Mouse (Mus musculus): ENCODE measurements at regions not wholly inside any gene's neighbourhood (a gene's known extent, or its start where the extent isn't known, plus 50 kb on each side); places are given as distances from the start of the nearest gene placed in this dataset.
"Not testable (repeated sequence)": the region's sequence is repeated elsewhere in the genome, so short reads cannot be mapped to it uniquely, and the experiment has no call there.

DNA sequence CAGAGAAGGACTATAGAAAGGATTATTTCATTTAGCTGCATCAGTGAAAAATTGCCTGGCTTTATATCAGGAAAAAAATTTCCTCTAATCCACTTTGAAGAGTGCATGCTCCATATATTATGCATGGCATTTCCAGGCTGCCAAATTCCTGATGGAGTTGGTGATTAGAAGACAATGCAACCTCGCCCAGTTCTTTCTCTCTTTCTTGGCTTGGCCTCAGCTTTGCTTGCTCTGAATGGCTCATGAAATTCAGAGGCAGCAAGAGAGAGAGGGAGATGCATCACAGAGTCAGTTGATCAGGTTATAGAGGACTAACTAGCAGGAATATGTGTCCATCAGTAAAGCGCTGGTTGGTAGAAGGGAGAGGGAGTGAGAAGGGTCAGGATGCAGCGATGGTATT, 335.6 kb upstream of the Igfbp7 start:
- WGBS = 71% methylated on average over 3 of the region's 3 CpGs
- H3K9ac ChIP-seq = no peak overlapping the region
- no peaks in the 10 kb centered on the region for H3K9me3 ChIP-seq
- no peaks in the 10 kb centered on the region for H3K36me3 ChIP-seq
- H3K4me2 ChIP-seq = no peak overlapping the region
- H3K27me3 ChIP-seq (replicated peaks) = no peaks in the 10 kb centered on the region
- H3K27ac ChIP-seq = no peak overlapping the region
- H3K4me3 ChIP-seq (replicated peaks) = no peak overlapping the region
- H3K4me1 ChIP-seq = no peaks in the 10 kb centered on the region
- ATAC-seq (ENCODE audit: insufficient read depth, low FRiP score, low read depth) = no peak

DNA sequence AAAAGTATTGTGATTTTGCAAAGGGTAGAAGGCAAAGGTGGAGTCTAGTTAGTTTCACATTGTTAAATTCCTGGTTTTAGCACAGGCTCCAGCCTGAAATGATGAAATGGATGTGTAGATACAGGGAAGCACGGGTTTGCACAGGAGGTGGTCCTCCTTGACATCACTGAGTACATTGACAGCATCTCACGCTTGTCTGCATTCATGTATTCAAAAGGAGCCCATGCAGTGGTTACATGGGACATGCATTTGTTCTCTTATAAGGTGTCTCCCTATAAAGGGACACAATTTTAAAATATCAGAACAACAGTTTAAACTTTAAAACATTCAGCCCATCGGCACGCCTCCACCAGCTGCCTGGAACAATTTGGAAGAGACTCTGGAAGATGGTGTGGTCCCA, 322.4 kb upstream of the Igfbp7 start:
- not testable (repeated sequence) for H3K4me2 ChIP-seq; ATAC-seq (ENCODE audit: insufficient read depth, low FRiP score, low read depth); H3K27me3 ChIP-seq (replicated peaks); H3K4me1 ChIP-seq; H3K36me3 ChIP-seq; H3K9me3 ChIP-seq; H3K27ac ChIP-seq; H3K4me3 ChIP-seq (replicated peaks); H3K9ac ChIP-seq
- 80% methylated on average over 4 of the region's 4 CpGs for WGBS

DNA sequence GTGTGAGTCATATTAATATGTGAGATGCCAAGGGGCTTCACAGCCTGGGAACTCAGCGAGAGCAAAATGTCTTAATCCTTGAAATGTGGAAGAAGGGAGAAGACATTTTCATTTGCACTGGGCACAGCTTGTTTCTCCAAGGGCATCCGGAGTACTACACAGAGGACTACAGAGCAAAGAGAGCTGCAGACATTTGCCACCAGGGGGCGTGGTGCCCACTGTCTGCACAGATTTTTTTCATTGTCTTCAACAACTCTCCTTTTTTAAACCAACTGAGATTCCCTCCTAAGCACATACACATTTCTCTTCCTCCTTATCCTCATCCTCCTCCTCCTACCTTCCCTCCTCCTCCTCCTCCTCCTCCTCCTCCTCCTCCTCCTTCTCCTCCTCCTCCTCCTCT, 273.8 kb upstream of the Igfbp7 start:
- H3K36me3 ChIP-seq = no peaks in the 10 kb centered on the region
- H3K4me2 ChIP-seq = no peak overlapping the region
- 72% methylated on average over 3 of the region's 3 CpGs for WGBS
- no peaks in the 10 kb centered on the region for H3K4me1 ChIP-seq
- no peak overlapping the region for H3K9ac ChIP-seq
- H3K4me3 ChIP-seq (replicated peaks) = no peak overlapping the region
- H3K27me3 ChIP-seq (replicated peaks) = no peaks in the 10 kb centered on the region
- no peak for ATAC-seq (ENCODE audit: insufficient read depth, low FRiP score, low read depth)
- H3K9me3 ChIP-seq = no peaks in the 10 kb centered on the region
- H3K27ac ChIP-seq = no peak overlapping the region

DNA sequence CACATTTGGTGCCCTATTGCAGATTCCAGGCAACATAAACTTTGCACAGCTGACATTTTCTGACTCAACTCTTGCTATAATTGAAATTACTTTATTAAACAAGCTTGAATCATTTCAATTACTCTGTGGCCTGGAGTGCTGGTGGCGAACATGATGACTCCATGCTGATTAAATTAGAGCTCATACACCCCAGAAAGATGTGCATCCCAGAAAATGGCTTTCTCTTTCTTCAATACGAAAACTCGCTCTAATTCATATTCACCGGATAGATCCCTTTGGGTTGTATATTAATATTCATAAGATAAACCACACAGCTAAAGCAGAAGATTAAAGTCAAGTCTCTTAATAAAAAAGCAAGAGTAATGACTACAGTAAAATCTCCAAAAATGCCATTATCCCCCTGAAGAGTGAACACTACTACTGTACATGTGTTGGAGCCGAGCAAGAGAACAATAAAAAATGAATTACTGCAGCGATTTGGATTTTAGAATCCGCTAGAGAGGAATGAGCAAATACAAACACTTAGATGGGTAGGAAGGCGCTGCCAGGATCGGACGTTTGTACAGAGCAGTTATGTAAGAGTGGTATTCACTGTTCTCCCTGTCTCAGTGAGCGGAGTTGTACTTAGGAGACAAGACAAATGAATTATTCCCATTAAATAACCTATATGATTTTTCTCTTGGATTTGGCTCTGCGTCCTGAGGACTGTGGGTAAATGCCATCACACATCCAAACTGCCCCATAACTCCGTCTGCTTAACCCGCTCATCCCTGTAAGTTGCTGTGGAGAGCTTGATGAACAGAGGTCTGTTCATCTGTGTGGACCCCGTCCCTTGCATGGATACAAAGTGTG, 264.5 kb upstream of the Igfbp7 start:
- no peak overlapping the region for H3K9ac ChIP-seq
- 79% methylated on average over 15 of the region's 15 CpGs for WGBS
- H3K9me3 ChIP-seq = no peaks in the 10 kb centered on the region
- H3K27me3 ChIP-seq (replicated peaks) = no peaks in the 10 kb centered on the region
- no peaks in the 10 kb centered on the region for H3K4me1 ChIP-seq
- no peak overlapping the region for H3K4me2 ChIP-seq
- no peaks in the 10 kb centered on the region for H3K36me3 ChIP-seq
- H3K4me3 ChIP-seq (replicated peaks) = no peak overlapping the region
- no peak overlapping the region for H3K27ac ChIP-seq
- ATAC-seq (ENCODE audit: insufficient read depth, low FRiP score, low read depth) = no peak

DNA sequence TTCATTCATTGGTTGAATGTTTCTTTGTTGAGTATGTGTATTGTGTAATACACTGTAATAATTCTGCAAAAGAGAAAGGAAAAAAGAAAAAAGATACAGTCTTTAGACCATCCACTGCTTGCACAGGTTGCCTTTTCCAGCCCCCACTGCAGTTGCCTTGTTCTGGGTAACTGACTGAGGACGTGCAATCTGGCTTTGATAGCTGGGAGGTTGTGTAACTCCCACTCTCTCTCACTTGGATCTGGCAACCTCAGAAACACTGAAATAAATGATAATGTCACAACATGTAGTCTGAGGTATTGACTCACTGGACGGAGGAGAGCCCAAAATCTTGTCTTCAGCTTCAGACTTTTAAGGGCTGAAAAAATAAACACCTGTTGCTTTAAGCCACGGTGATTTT, 255.3 kb upstream of the Igfbp7 start:
- Histone ChIP-seq H3K4me2 (no peak overlapping the region), H3K27me3 (replicated peaks) (no peaks in the 10 kb centered on the region), H3K9me3 (no peaks in the 10 kb centered on the region), H3K4me3 (replicated peaks) (no peak overlapping the region), H3K36me3 (no peaks in the 10 kb centered on the region), H3K27ac (no peak overlapping the region), H3K9ac (no peak overlapping the region), H3K4me1 (no peaks in the 10 kb centered on the region)
- ATAC-seq (ENCODE audit: insufficient read depth, low FRiP score, low read depth) = no peak
- WGBS = 60% methylated on average over 3 of the region's 3 CpGs

DNA sequence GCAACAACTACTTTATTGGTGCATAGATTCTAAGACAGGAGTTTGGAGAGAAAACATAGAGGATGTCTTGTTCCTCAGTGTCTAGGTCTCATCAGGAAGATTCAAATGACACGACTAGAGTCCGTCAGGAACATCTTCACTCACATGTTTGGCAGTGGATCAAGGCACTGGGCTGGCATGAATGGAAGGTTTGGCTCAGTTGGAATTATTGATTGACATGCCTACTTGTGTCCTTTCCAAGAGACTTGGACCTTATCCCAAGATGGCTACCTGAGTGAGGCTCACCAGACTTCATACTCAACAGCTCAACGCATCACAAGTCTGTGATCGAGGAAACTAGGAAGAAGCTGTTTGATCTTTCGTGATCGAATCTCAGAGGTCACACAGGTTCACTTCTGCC, 251.2 kb upstream of the Igfbp7 start:
- ATAC-seq (ENCODE audit: insufficient read depth, low FRiP score, low read depth) = no peak
- Histone ChIP-seq H3K4me1 (no peaks in the 10 kb centered on the region), H3K9ac (no peak overlapping the region), H3K9me3 (no peaks in the 10 kb centered on the region), H3K27ac (no peak overlapping the region), H3K27me3 (replicated peaks) (no peaks in the 10 kb centered on the region), H3K36me3 (no peaks in the 10 kb centered on the region), H3K4me3 (replicated peaks) (no peak overlapping the region), H3K4me2 (no peak overlapping the region)
- 89% methylated on average over 6 of the region's 6 CpGs for WGBS

DNA sequence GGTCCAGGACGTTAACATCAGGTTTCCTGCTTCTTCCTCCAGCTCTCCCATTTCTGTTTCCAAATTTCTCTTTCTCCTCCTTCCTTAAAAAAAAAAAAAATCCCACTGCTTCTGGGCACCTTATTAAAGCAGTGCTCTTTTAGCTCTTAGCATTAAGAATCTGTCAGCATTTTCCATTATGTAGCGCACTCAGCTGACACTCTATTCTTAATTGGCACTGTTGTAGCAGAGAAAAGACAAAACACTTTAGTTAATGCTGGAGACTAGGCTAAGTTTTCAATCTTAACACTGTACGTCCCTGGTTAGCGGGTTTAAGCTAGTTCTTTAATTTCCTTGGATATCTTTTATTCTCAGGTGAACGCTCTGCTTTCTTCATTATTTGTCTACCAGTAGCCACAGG, 236.8 kb upstream of the Igfbp7 start:
- Histone ChIP-seq H3K9ac (no peak overlapping the region), H3K4me3 (replicated peaks) (no peak overlapping the region), H3K36me3 (no peaks in the 10 kb centered on the region), H3K27me3 (replicated peaks) (no peaks in the 10 kb centered on the region), H3K9me3 (no peaks in the 10 kb centered on the region), H3K27ac (no peak overlapping the region), H3K4me2 (no peak overlapping the region), H3K4me1 (no peaks in the 10 kb centered on the region)
- no peak for ATAC-seq (ENCODE audit: insufficient read depth, low FRiP score, low read depth)
- WGBS = 89% methylated on average over 5 of the region's 5 CpGs

DNA sequence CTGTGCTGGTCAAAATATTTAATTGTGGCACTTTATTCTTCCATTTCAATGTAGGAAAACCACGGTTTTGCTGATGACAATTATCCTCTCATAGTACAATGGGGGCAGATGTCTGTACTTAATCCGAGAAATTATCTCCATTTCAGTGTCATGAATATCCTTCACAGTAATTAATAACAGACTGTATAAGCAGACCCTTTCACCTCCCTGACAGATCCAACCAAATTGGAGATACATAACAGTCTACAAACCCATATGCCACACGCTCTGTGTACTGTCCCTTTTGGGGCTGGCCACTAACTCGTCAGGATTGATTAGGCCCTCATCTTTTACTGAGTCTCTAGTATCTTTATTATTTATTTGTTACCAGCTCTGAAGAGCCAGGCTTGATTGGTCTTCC, 212.6 kb upstream of the Igfbp7 start:
- Histone ChIP-seq H3K27ac (no peak overlapping the region), H3K4me2 (no peak overlapping the region), H3K4me1 (no peaks in the 10 kb centered on the region), H3K9ac (no peak overlapping the region), H3K9me3 (no peaks in the 10 kb centered on the region), H3K36me3 (no peaks in the 10 kb centered on the region), H3K4me3 (replicated peaks) (no peak overlapping the region), H3K27me3 (replicated peaks) (no peaks in the 10 kb centered on the region)
- 69% methylated on average over 4 of the region's 4 CpGs for WGBS
- ATAC-seq (ENCODE audit: insufficient read depth, low FRiP score, low read depth) = no peak

DNA sequence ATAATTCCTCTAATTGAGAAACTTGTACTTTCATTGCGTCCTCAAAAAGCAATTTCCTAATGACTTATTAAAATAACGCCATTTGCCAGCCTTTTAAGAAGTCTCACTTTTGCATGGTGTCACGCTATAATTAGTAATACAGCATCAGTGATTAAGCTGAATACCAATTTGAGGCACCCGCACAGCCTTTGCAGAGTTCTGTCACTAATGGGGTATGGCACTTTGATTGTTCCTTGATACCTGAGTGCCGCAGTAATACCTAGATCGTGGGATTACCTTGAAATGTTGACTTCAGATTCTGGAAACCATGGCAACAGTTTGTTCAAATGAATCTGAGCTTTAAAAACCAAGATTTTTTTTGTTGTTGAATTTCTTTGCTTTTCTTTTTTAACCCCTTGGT, 202.7 kb upstream of the Igfbp7 start:
- H3K4me3 ChIP-seq (replicated peaks) = no peak overlapping the region
- no peaks in the 10 kb centered on the region for H3K4me1 ChIP-seq
- WGBS = 87% methylated on average over 6 of the region's 6 CpGs
- H3K36me3 ChIP-seq = no peaks in the 10 kb centered on the region
- ATAC-seq (ENCODE audit: insufficient read depth, low FRiP score, low read depth) = no peak
- H3K4me2 ChIP-seq = no peak overlapping the region
- no peaks in the 10 kb centered on the region for H3K9me3 ChIP-seq
- no peak overlapping the region for H3K9ac ChIP-seq
- H3K27me3 ChIP-seq (replicated peaks) = no peaks in the 10 kb centered on the region
- H3K27ac ChIP-seq = no peak overlapping the region

DNA sequence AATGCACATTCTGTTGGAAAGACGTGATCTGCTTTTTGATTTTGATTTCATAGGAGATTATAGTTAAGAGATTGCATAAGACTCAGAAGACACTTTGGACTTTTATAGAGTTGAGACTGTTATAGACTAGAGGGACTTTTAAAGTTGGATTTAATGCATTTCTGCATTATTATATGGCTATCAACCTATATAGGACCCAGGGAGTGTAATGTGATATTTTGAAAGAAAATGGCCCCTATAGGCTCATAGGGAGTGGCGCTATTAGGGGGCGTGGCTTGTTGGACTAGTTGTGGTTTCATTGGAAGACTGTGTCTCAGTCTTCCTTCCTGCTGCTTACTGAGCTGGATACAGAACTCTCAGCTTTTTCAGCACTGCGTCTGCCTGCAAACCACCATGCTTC, 186.9 kb upstream of the Igfbp7 start:
- Histone ChIP-seq H3K9ac (no peak overlapping the region), H3K36me3 (no peaks in the 10 kb centered on the region), H3K27ac (no peak overlapping the region), H3K27me3 (replicated peaks) (no peaks in the 10 kb centered on the region), H3K4me1 (no peaks in the 10 kb centered on the region), H3K4me3 (replicated peaks) (no peak overlapping the region), H3K9me3 (no peaks in the 10 kb centered on the region), H3K4me2 (no peak overlapping the region)
- ATAC-seq (ENCODE audit: insufficient read depth, low FRiP score, low read depth) = no peak
- WGBS = 91% methylated on average over 4 of the region's 4 CpGs

DNA sequence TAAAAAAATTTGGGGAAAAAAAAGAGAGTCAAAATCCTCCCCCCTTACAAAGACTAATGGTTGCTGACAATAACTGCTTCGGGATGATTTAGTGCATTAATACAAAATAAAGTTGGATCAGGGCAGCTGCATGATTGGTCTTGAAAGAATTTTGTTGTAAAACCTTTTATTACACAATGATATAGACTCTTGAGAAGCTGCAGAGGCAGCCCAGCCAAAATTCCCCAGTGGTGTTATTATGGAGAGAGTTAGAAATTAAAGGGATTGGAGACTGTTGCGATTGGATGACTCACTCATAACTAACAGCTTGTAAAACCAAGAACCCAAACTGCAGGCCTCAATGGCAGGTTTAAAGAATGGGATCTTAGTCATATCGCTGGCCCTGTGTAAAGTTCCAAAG, 181.4 kb upstream of the Igfbp7 start:
- no peaks in the 10 kb centered on the region for H3K4me1 ChIP-seq
- ATAC-seq (ENCODE audit: insufficient read depth, low FRiP score, low read depth) = no peak
- H3K4me3 ChIP-seq (replicated peaks) = no peak overlapping the region
- no peak overlapping the region for H3K9ac ChIP-seq
- WGBS = 78% methylated on average over 3 of the region's 3 CpGs
- no peaks in the 10 kb centered on the region for H3K27me3 ChIP-seq (replicated peaks)
- H3K4me2 ChIP-seq = no peak overlapping the region
- no peaks in the 10 kb centered on the region for H3K9me3 ChIP-seq
- H3K36me3 ChIP-seq = no peaks in the 10 kb centered on the region
- no peak overlapping the region for H3K27ac ChIP-seq

DNA sequence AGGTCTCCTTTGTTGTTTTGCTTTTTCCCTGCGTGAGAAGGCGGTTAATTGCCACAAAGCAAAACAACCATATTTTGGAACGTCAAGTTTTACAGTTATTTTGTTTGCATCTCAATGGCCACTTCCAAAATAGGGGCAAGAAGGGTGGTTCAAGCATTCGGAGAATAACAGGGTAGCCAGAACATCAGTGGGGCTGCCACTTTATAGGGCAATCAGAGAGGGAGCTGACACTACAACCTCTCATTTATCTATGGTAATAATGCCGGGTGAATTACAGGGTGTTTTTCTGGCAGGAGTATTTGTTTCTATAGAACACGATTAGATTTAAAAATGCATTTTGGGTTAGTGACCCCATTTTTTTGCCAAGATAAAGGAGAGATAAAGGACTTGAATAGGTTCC, 173.9 kb upstream of the Igfbp7 start:
- Histone ChIP-seq H3K4me1 (0 out of 2 replicates have a peak, but pooled peaks cover 7% of the 10 kb centered on the region), H3K27ac (no peak overlapping the region), H3K36me3 (no peaks in the 10 kb centered on the region), H3K4me3 (replicated peaks) (no peak overlapping the region), H3K9me3 (no peaks in the 10 kb centered on the region), H3K27me3 (replicated peaks) (no peaks in the 10 kb centered on the region), H3K4me2 (no peak overlapping the region), H3K9ac (no peak overlapping the region)
- 55% methylated on average over 6 of the region's 6 CpGs for WGBS
- ATAC-seq (ENCODE audit: insufficient read depth, low FRiP score, low read depth) = no peak

All from stomach, embryonic 15.5 days (tissue).